Mouse (Mus musculus): ENCODE measurements around the gene Zfp791. TPM values are rescaled to one million over a fixed set of nuclear protein-coding genes. Genes with fewer than 3 reads are reported as not detected.
A peak's percentile ranks its signal among the peaks of the same experiment; 100 is the strongest.
"Not testable (repeated sequence)": the region's sequence is repeated elsewhere in the genome, so short reads cannot be mapped to it uniquely, and the experiment has no call there.

Zfp791 gene
- total and polyA plus RNA-seq, 3 experiments, result 1.00 to 2.6 (median 1.6) TPM

DNA sequence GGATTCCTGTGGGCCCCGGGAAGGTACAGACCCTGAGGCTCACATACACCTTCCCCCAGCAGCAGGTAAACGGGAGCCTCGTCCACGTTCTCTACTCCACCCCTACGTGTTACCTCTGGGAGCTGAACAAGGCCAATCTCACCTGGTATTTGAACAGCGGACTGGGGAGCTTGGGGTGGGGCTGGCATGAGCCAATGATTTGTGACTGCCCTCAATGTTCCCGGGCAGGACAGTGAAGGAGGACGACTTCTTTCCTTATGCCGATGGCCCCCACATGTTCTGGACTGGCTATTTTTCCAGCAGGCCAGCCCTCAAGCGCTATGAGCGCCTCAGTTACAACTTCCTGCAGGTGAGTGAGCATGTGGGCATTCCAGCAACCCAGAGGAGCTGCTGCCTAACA lies 32.0 kb downstream of the Zfp791 start:
- H3K79me2 ChIP-seq (replicated peaks; ENCODE audit: control insufficient read depth, insufficient read depth, low read length), result no peaks in the 10 kb centered on the region
- no peak for DNase-seq
- WGBS, result 91% methylated on average over 11 of the region's 11 CpGs
- no peak overlapping the region for H3K9ac ChIP-seq (ENCODE audit: low read depth, low read length)
- no peak overlapping the region for H3K4me3 ChIP-seq
- intact Hi-C loops (cut with DNase I), result no loop called here
- no peaks in the 10 kb centered on the region for H3K27me3 ChIP-seq (ENCODE audit: control insufficient read depth, insufficient read depth, low read length)
- H3K27ac ChIP-seq, result no peak overlapping the region
- no peaks in the 10 kb centered on the region for H3K4me1 ChIP-seq (ENCODE audit: control insufficient read depth, insufficient read depth, low read length)
- H3K36me3 ChIP-seq (ENCODE audit: control insufficient read depth, insufficient read depth, low read length), result no peaks in the 10 kb centered on the region
- TF ChIP-seq CTCF (IDR thresholded peaks at IDR 0.05), result no peak
- no peak for TF ChIP-seq EP300 (IDR thresholded peaks at IDR 0.05; ENCODE audit: insufficient read depth, low read depth, low read length)
- no peak for TF ChIP-seq POLR2A (IDR thresholded peaks at IDR 0.05; ENCODE audit: insufficient read depth, low read depth, low read length)

DNA sequence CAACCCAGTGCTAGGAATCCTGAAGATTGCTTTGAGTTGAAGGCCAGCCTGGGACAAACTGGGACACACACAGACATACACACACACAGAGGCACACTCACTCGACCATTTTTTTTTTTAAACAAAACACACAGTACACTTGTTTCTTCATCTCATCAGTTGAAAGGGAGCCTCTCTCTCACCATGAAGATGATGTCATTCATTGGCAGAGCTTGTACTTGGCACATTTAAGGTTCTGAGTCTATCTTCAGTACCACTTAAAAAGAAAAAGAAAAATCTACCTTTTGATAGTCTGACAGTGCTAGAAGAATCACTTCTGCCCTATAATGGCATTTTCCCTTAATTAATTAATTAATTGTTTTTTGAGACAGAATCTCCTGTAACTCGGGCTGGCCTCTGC lies 34.1 kb downstream of the Zfp791 start:
- no peak for DNase-seq
- Histone ChIP-seq H3K9ac (ENCODE audit: low read depth, low read length) (no peak overlapping the region), H3K4me1 (ENCODE audit: control insufficient read depth, insufficient read depth, low read length) (peaks cover under 1% of the 10 kb centered on the region), H3K27ac (no peak overlapping the region), H3K27me3 (ENCODE audit: control insufficient read depth, insufficient read depth, low read length) (no peaks in the 10 kb centered on the region), H3K36me3 (ENCODE audit: control insufficient read depth, insufficient read depth, low read length) (no peaks in the 10 kb centered on the region), H3K4me3 (no peak overlapping the region), H3K79me2 (replicated peaks; ENCODE audit: control insufficient read depth, insufficient read depth, low read length) (no peaks in the 10 kb centered on the region)
- no peak for TF ChIP-seq POLR2A (IDR thresholded peaks at IDR 0.05; ENCODE audit: insufficient read depth, low read depth, low read length)
- TF ChIP-seq CTCF (IDR thresholded peaks at IDR 0.05), result no peak
- no peak for TF ChIP-seq EP300 (IDR thresholded peaks at IDR 0.05; ENCODE audit: insufficient read depth, low read depth, low read length)
- intact Hi-C loops (cut with DNase I), result no loop called here
- 74% methylated on average over 2 of the region's 2 CpGs for WGBS

- no peaks in the 10 kb centered on the region for H3K27me3 ChIP-seq (ENCODE audit: control insufficient read depth, insufficient read depth, low read length)
- H3K36me3 ChIP-seq (ENCODE audit: control insufficient read depth, insufficient read depth, low read length), result no peaks in the 10 kb centered on the region
- H3K9ac ChIP-seq (ENCODE audit: low read depth, low read length), result no peak overlapping the region
- no peak overlapping the region for H3K4me3 ChIP-seq
- TF ChIP-seq POLR2A (IDR thresholded peaks at IDR 0.05; ENCODE audit: insufficient read depth, low read depth, low read length) (no peak), EP300 (IDR thresholded peaks at IDR 0.05; ENCODE audit: insufficient read depth, low read depth, low read length) (no peak), CTCF (IDR thresholded peaks at IDR 0.05) (peak; percentile 61)
- peaks cover 8% of the 10 kb centered on the region for H3K4me1 ChIP-seq (ENCODE audit: control insufficient read depth, insufficient read depth, low read length)
- intact Hi-C loops (cut with DNase I), result no loop called here
- no peak for DNase-seq
- no peaks in the 10 kb centered on the region for H3K79me2 ChIP-seq (replicated peaks; ENCODE audit: control insufficient read depth, insufficient read depth, low read length)
- H3K27ac ChIP-seq, result no peak overlapping the region
- WGBS, result 83% methylated on average over 3 of the region's 3 CpGs
These were observed 36.7 kb downstream of the Zfp791 start for GRCm38 (mm10) chr8:85086238-85086637.

GRCm38 (mm10) chr8:85084633-85085032 lies 38.3 kb downstream of the Zfp791 start:
- Histone ChIP-seq H3K4me1 (ENCODE audit: control insufficient read depth, insufficient read depth, low read length) (peaks cover 9% of the 10 kb centered on the region), H3K27ac (no peak overlapping the region), H3K9ac (ENCODE audit: low read depth, low read length) (no peak overlapping the region), H3K27me3 (ENCODE audit: control insufficient read depth, insufficient read depth, low read length) (no peaks in the 10 kb centered on the region), H3K36me3 (ENCODE audit: control insufficient read depth, insufficient read depth, low read length) (no peaks in the 10 kb centered on the region), H3K4me3 (no peak overlapping the region), H3K79me2 (replicated peaks; ENCODE audit: control insufficient read depth, insufficient read depth, low read length) (peaks cover 3% of the 10 kb centered on the region; the same call in 1 of the 2 replicates)
- intact Hi-C loops (cut with DNase I), result loop anchor here (5.0 kb wide), 3 partner anchors 33 to 427 kb away; partner anchors contain the start of genes Orc6 and Vps35
- 82% methylated on average over 8 of the region's 8 CpGs for WGBS
- peak in 1 of 2 experiments; percentile 35 for DNase-seq
- no peak for TF ChIP-seq CTCF (IDR thresholded peaks at IDR 0.05)
- no peak for TF ChIP-seq EP300 (IDR thresholded peaks at IDR 0.05; ENCODE audit: insufficient read depth, low read depth, low read length)
- TF ChIP-seq POLR2A (IDR thresholded peaks at IDR 0.05; ENCODE audit: insufficient read depth, low read depth, low read length), result no peak

DNA sequence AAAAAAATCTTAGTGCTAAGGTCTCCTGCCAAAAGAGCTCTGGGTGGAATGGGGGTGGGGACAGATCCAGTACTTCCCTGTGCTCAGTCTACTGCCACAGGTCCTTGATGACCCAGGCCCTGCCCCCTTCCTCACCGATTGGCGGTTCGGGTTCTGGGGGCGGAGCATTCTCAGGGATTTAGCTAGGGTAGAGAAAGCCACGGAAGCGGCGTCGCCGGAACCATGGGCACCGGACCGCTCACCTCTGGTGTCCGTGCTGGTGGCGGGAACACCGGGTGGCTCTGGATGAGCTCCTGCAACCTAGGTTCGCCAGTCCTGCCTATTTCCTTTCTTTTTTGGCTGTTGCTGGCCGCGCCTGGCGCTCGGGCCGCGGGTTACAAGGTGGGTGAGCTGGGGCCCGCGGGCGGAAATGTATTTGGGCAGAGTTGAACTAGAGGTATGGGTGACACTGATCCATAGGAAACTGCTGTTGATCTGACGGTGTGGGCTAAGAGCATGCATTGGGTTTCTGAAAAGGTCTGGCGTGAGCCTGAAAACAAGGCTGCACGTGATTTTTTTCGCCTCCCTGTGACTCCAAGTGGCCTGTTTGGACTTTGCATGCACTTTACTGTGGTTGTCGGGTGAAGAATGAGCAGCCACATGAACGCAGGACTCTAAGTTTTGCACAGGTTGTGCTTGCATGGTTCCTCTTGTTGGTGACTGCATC lies 39.6 kb downstream of the Zfp791 start, which contains the start of gene Man2b1:
Man2b1 (plus strand) TSS at position 163 of the 706 bp plus-strand sequence.
- WGBS, result under 1% methylated on average over 30 of the region's 30 CpGs
- intact Hi-C loops (cut with DNase I), result loop anchor here (5.0 kb wide), 3 partner anchors 34 to 426 kb away; partner anchors contain the start of genes Orc6 and Vps35
- H3K79me2 ChIP-seq (replicated peaks; ENCODE audit: control insufficient read depth, insufficient read depth, low read length), result peaks cover 3% of the 10 kb centered on the region; the same call in 1 of the 2 replicates
- peak within 1 kb of the TSS; percentile 68 for H3K4me3 ChIP-seq
- peak within 1 kb of the TSS; percentile 77 for H3K9ac ChIP-seq (ENCODE audit: low read depth, low read length)
- peaks cover 9% of the 10 kb centered on the region for H3K4me1 ChIP-seq (ENCODE audit: control insufficient read depth, insufficient read depth, low read length)
- H3K27ac ChIP-seq, result peak within 1 kb of the TSS; percentile 81
- H3K36me3 ChIP-seq (ENCODE audit: control insufficient read depth, insufficient read depth, low read length), result no peaks in the 10 kb centered on the region
- H3K27me3 ChIP-seq (ENCODE audit: control insufficient read depth, insufficient read depth, low read length), result no peaks in the 10 kb centered on the region
- peak; percentile 89 to 92 for DNase-seq
- TF ChIP-seq CTCF (IDR thresholded peaks at IDR 0.05) (peak; percentile 50), EP300 (IDR thresholded peaks at IDR 0.05; ENCODE audit: insufficient read depth, low read depth, low read length) (no peak; the same call in 1 of the 2 replicates), POLR2A (IDR thresholded peaks at IDR 0.05; ENCODE audit: insufficient read depth, low read depth, low read length) (peak; percentile 95)

GRCm38 (mm10) chr8:85082169-85082568 lies 40.7 kb downstream of the Zfp791 start:
- intact Hi-C loops (cut with DNase I), result loop anchor here (5.0 kb wide), 3 partner anchors 35 to 425 kb away; partner anchors contain the start of genes Orc6 and Vps35

More at GRCm38 (mm10) chr8:85082169-85082568, 40.7 kb downstream of the Zfp791 start:
- H3K27ac ChIP-seq; H3K79me2 ChIP-seq (replicated peaks; ENCODE audit: control insufficient read depth, insufficient read depth, low read length); H3K4me3 ChIP-seq; DNase-seq; H3K27me3 ChIP-seq (ENCODE audit: control insufficient read depth, insufficient read depth, low read length); H3K36me3 ChIP-seq (ENCODE audit: control insufficient read depth, insufficient read depth, low read length); H3K4me1 ChIP-seq (ENCODE audit: control insufficient read depth, insufficient read depth, low read length); H3K9ac ChIP-seq (ENCODE audit: low read depth, low read length): not testable (repeated sequence)
- 74% methylated on average over 4 of the region's 4 CpGs for WGBS
